Mouse (Mus musculus) MEL (cell line): ENCODE data around the gene Magi3. TPM values are rescaled to one million over a fixed set of nuclear protein-coding genes. Genes with fewer than 3 reads are reported as not detected.
A peak's percentile ranks its signal among the peaks of the same experiment; 100 is the strongest.

ENCODE experiments used
- DNase-seq: peaks from one replicate; pipeline ENCODE4 v3.0.0; 2011; ENCODE audit warnings: low read depth, low spot score
- H3K27ac ChIP-seq: 2 replicates; pipeline ENCODE4 v1.5.1; 2012; ENCODE audit warnings: low read depth, mild to moderate bottlenecking, control low read depth, low read length, moderate library complexity; ENCODE audit not compliant: control insufficient read depth
- H3K27me3 ChIP-seq, 2 experiments: fragments of 150-350 bp in 1 of 2; sonication (generic) in 1 of 2; 2 replicates each; pipeline ENCODE4 v1.6.1; 2012; ENCODE audit warnings: low read length in 2 of 2, mild to moderate bottlenecking in 2 of 2, improper control_type of control experiment in 1 of 2, moderate library complexity in 1 of 2; ENCODE audit not compliant: insufficient read depth in 2 of 2, control insufficient read depth in 1 of 2
- H3K36me3 ChIP-seq, 2 experiments: 2 replicates each; pipeline ENCODE4 v1.6.1; 2012 to 2014; ENCODE audit warnings: low read length in 2 of 2, improper control_type of control experiment in 1 of 2, inconsistent platforms in 1 of 2, mild to moderate bottlenecking in 1 of 2; ENCODE audit not compliant: insufficient read depth in 2 of 2, control insufficient read depth in 1 of 2
- H3K4me1 ChIP-seq, 2 experiments: fragments of 150-350 bp in 1 of 2; sonication (generic) in 1 of 2; 2 replicates each; pipeline ENCODE4 v1.6.1; 2012; ENCODE audit warnings: low read length in 2 of 2, improper control_type of control experiment in 1 of 2, mild to moderate bottlenecking in 1 of 2; ENCODE audit not compliant: insufficient read depth in 2 of 2, control insufficient read depth in 1 of 2
- H3K4me3 ChIP-seq, 2 experiments: fragments of 150-350 bp in 1 of 2; sonication (generic) in 1 of 2; 2 replicates each; pipeline ENCODE4 v1.5.1; 2012; ENCODE audit warnings: low read depth in 2 of 2, low read length in 2 of 2, mild to moderate bottlenecking in 2 of 2, moderate library complexity in 2 of 2, control low read depth in 1 of 2, improper control_type of control experiment in 1 of 2; ENCODE audit not compliant: control insufficient read depth in 1 of 2, insufficient read depth in 1 of 2
- H3K79me2 ChIP-seq: 2 replicates; pipeline ENCODE4 v1.6.1; 2012; ENCODE audit warnings: mild to moderate bottlenecking, low read length, moderate library complexity; ENCODE audit not compliant: control insufficient read depth, poor library complexity, insufficient read depth
- H3K9ac ChIP-seq: 2 replicates; pipeline ENCODE4 v1.6.1; 2012; ENCODE audit warnings: low read depth, mild to moderate bottlenecking, control low read depth, low read length, moderate library complexity; ENCODE audit not compliant: control insufficient read depth, poor library complexity, severe bottlenecking
- H3K9me3 ChIP-seq: fragments of 150-350 bp; sonication (generic); replicated peaks from 2 replicates; pipeline ENCODE4 v1.6.1; 2012; ENCODE audit warnings: mild to moderate bottlenecking, low read length, improper control_type of control experiment, moderate library complexity; ENCODE audit not compliant: insufficient read depth
- BHLHE40 ChIP-seq: IDR thresholded peaks from 2 replicates; pipeline ENCODE4 v1.6.1; 2012; ENCODE audit warnings: low read depth, mild to moderate bottlenecking, inconsistent platforms, low read length, improper control_type of control experiment, borderline replicate concordance
- CHD2 ChIP-seq: IDR thresholded peaks from 2 replicates; pipeline ENCODE4 v1.6.1; 2011; ENCODE audit warnings: low read length, improper control_type of control experiment
- CTCF ChIP-seq, 3 experiments: IDR thresholded peaks in 2 of 3; conservative IDR thresholded peaks in 1 of 3; 2 replicates each; pipeline ENCODE4 v1.5.1; 2011 to 2012; ENCODE audit warnings: low read length in 3 of 3, low read depth in 2 of 3, mild to moderate bottlenecking in 2 of 3, improper control_type of control experiment in 1 of 3, inconsistent platforms in 1 of 3, mixed read lengths in 1 of 3, moderate library complexity in 1 of 3; ENCODE audit not compliant: control insufficient read depth in 1 of 3, insufficient read depth in 1 of 3, poor library complexity in 1 of 3, severe bottlenecking in 1 of 3
- E2F4 ChIP-seq: IDR thresholded peaks from 2 replicates; pipeline ENCODE4 v1.6.1; 2011; ENCODE audit warnings: low read depth, low read length, improper control_type of control experiment, borderline replicate concordance
- ELF1 ChIP-seq: IDR thresholded peaks from 2 replicates; pipeline ENCODE4 v1.6.1; 2014; ENCODE audit warnings: low read depth, mild to moderate bottlenecking, inconsistent platforms, low read length, improper control_type of control experiment, moderate library complexity
- ETS1 ChIP-seq: IDR thresholded peaks from 2 replicates; pipeline ENCODE4 v1.6.1; 2012; ENCODE audit warnings: low read depth, mild to moderate bottlenecking, inconsistent platforms, low read length, improper control_type of control experiment, moderate library complexity
- JUND ChIP-seq: IDR thresholded peaks from 2 replicates; pipeline ENCODE4 v1.6.1; 2011; ENCODE audit warnings: low read depth, mild to moderate bottlenecking, improper control_type of control experiment, low read length
- KAT2A ChIP-seq: conservative IDR thresholded peaks from 2 replicates; pipeline ENCODE4 v1.6.1; 2012; ENCODE audit warnings: low read depth, low read length, improper control_type of control experiment, inconsistent platforms
- MAFK ChIP-seq: IDR thresholded peaks from 2 replicates; pipeline ENCODE4 v1.6.1; 2011; ENCODE audit warnings: low read depth, mild to moderate bottlenecking, low read length, improper control_type of control experiment, borderline replicate concordance
- MAX ChIP-seq: IDR thresholded peaks from 2 replicates; pipeline ENCODE4 v1.6.1; 2011; ENCODE audit warnings: low read length, improper control_type of control experiment
- MAZ ChIP-seq: IDR thresholded peaks from 2 replicates; pipeline ENCODE4 v1.6.1; 2012; ENCODE audit warnings: low read depth, mild to moderate bottlenecking, inconsistent platforms, low read length, improper control_type of control experiment
- MEF2A ChIP-seq: IDR thresholded peaks from 2 replicates; pipeline ENCODE4 v1.6.1; 2014; ENCODE audit warnings: low read depth, mild to moderate bottlenecking, inconsistent platforms, low read length, improper control_type of control experiment; ENCODE audit not compliant: poor library complexity, insufficient replicate concordance, severe bottlenecking; ENCODE audit errors: extremely low read depth
- MXI1 ChIP-seq: IDR thresholded peaks from 2 replicates; pipeline ENCODE4 v1.6.1; 2011; ENCODE audit warnings: mild to moderate bottlenecking, low read depth, low read length, improper control_type of control experiment
- NELFE ChIP-seq: IDR thresholded peaks from 2 replicates; pipeline ENCODE4 v1.6.1; 2011; ENCODE audit warnings: low read depth, low read length, improper control_type of control experiment
- POLR2AphosphoS5 ChIP-seq: IDR thresholded peaks from 2 replicates; pipeline ENCODE4 v1.6.1; 2012; ENCODE audit warnings: low read depth, borderline replicate concordance, mild to moderate bottlenecking, inconsistent platforms, low read length, moderate library complexity, mixed read lengths
- RAD21 ChIP-seq: IDR thresholded peaks from 2 replicates; pipeline ENCODE4 v1.6.1; 2011; ENCODE audit warnings: mild to moderate bottlenecking, low read depth, low read length, improper control_type of control experiment
- RCOR1 ChIP-seq: IDR thresholded peaks from 2 replicates; pipeline ENCODE4 v1.6.1; 2012; ENCODE audit warnings: low read depth, mild to moderate bottlenecking, inconsistent platforms, low read length, improper control_type of control experiment
- SIN3A ChIP-seq: IDR thresholded peaks from 2 replicates; pipeline ENCODE4 v1.6.1; 2012; ENCODE audit warnings: low read length, improper control_type of control experiment, inconsistent platforms
- SMC3 ChIP-seq: IDR thresholded peaks from 2 replicates; pipeline ENCODE4 v1.6.1; 2011; ENCODE audit warnings: low read depth, low read length, improper control_type of control experiment
- TCF12 ChIP-seq: IDR thresholded peaks from 2 replicates; pipeline ENCODE4 v1.6.1; 2014; ENCODE audit warnings: low read depth, mild to moderate bottlenecking, inconsistent platforms, low read length, improper control_type of control experiment, moderate library complexity
- UBTF ChIP-seq: IDR thresholded peaks from 2 replicates; pipeline ENCODE4 v1.6.1; 2012; ENCODE audit warnings: low read depth, mild to moderate bottlenecking, inconsistent platforms, low read length, improper control_type of control experiment, moderate library complexity, borderline replicate concordance; ENCODE audit not compliant: insufficient read depth
- USF2 ChIP-seq, 2 experiments: IDR thresholded peaks; 2 replicates each; pipeline ENCODE4 v1.6.1; 2011 to 2012; ENCODE audit warnings: improper control_type of control experiment in 2 of 2, low read length in 2 of 2, borderline replicate concordance in 1 of 2, inconsistent platforms in 1 of 2, low read depth in 1 of 2, mild to moderate bottlenecking in 1 of 2; ENCODE audit not compliant: insufficient read depth in 1 of 2
- ZC3H11A ChIP-seq: IDR thresholded peaks from 2 replicates; pipeline ENCODE4 v1.6.1; 2012; ENCODE audit warnings: low read depth, mild to moderate bottlenecking, inconsistent platforms, low read length, improper control_type of control experiment
- ZMIZ1 ChIP-seq: IDR thresholded peaks from 2 replicates; pipeline ENCODE4 v1.6.1; 2012; ENCODE audit warnings: low read depth, mild to moderate bottlenecking, inconsistent platforms, low read length, improper control_type of control experiment, moderate library complexity
- polyA plus RNA-seq, 2 experiments: library from polyadenylated mRNA; stranded (reverse) in 1 of 2; unstranded in 1 of 2; fragments of >175 nt in 1 of 2; fragments of >200 nt in 1 of 2; gene quantifications; 2 replicates each; pipeline versions ENCODE4 v1.2.1 to v1.2.4; 2012; ENCODE audit warnings: low replicate concordance in 2 of 2, low read depth in 1 of 2; ENCODE audit not compliant: insufficient read length in 2 of 2, insufficient read depth in 1 of 2, missing spikeins in 1 of 2
- total RNA-seq: library from RNA; depleted of rRNA; stranded (reverse); fragments of 300-350 nt; gene quantifications from 2 replicates; pipeline ENCODE4 v1.2.3, GENCODE M21; 2012

Magi3 gene
- total and polyA plus RNA-seq, 3 experiments: 0.04 to 0.18 TPM; not detected in 1

- DNase-seq: no peak
- no peak overlapping the region for H3K27ac ChIP-seq
- TF ChIP-seq SIN3A (no peak), MAFK (0 out of 2 replicates have a peak, but pooled peaks have one; percentile 38)
- no peak overlapping the region for H3K9ac ChIP-seq
- H3K9me3 ChIP-seq: no peaks in the 10 kb centered on the region
- no peak overlapping the region for H3K4me3 ChIP-seq
- H3K36me3 ChIP-seq: peaks cover 0 to 10% of the 10 kb centered on the region in 2 experiments; a peak in 2 of 4 replicates
- H3K79me2 ChIP-seq: no peaks in the 10 kb centered on the region
- no peaks in the 10 kb centered on the region for H3K4me1 ChIP-seq
- H3K27me3 ChIP-seq: no peaks in the 10 kb centered on the region
Observed at GRCm38 (mm10) chr3:103987831-103988432, 232.2 kb downstream of the Magi3 start.

- no peak for TF ChIP-seq ZMIZ1
- no peak for TF ChIP-seq POLR2AphosphoS5
- TF ChIP-seq MXI1: no peak
- no peak for TF ChIP-seq USF2 (IDR thresholded peaks at IDR 0.05; ENCODE audit: borderline replicate concordance in 1 of 2, insufficient read depth in 1 of 2, low read depth in 1 of 2, low read length in 2 of 2)
- no peak for TF ChIP-seq E2F4
- TF ChIP-seq ZC3H11A: no peak
- TF ChIP-seq TCF12: no peak
- TF ChIP-seq MAX: no peak
- TF ChIP-seq BHLHE40: no peak
- no peak for TF ChIP-seq RAD21
- no peak for TF ChIP-seq CTCF (IDR thresholded peaks at IDR 0.05 in 2 of 3, conservative IDR thresholded peaks at IDR 0.05 in 1 of 3; ENCODE audit: control insufficient read depth in 1 of 3, insufficient read depth in 1 of 3, low read depth in 2 of 3, low read length in 3 of 3, poor library complexity in 1 of 3, severe bottlenecking in 1 of 3)
- no peak for TF ChIP-seq CHD2
- TF ChIP-seq RCOR1: no peak
- no peak for TF ChIP-seq SIN3A
- H3K36me3 ChIP-seq: peaks cover 0 to 12% of the 10 kb centered on the region in 2 experiments; a peak in 2 of 4 replicates
- H3K4me3 ChIP-seq: no peak overlapping the region
- no peak for DNase-seq
- no peak overlapping the region for H3K27ac ChIP-seq
- no peaks in the 10 kb centered on the region for H3K9me3 ChIP-seq
- no peaks in the 10 kb centered on the region for H3K79me2 ChIP-seq
- no peak overlapping the region for H3K9ac ChIP-seq
- H3K27me3 ChIP-seq: no peaks in the 10 kb centered on the region
- H3K4me1 ChIP-seq: no peaks in the 10 kb centered on the region
Observed at GRCm38 (mm10) chr3:103985194-103985593, 235.0 kb downstream of the Magi3 start.

- Histone ChIP-seq H3K27me3 (no peaks in the 10 kb centered on the region), H3K9me3 (no peaks in the 10 kb centered on the region), H3K36me3 (peaks cover 0 to 10% of the 10 kb centered on the region in 2 experiments; a peak in 2 of 4 replicates), H3K4me1 (no peaks in the 10 kb centered on the region), H3K79me2 (no peaks in the 10 kb centered on the region), H3K9ac (no peak overlapping the region), H3K27ac (no peak overlapping the region), H3K4me3 (no peak overlapping the region)
- DNase-seq: no peak
- TF ChIP-seq KAT2A: no peak
- no peak for TF ChIP-seq MAZ
- no peak for TF ChIP-seq JUND
- no peak for TF ChIP-seq MEF2A
- TF ChIP-seq BHLHE40: no peak
- no peak for TF ChIP-seq NELFE
- no peak for TF ChIP-seq USF2 (IDR thresholded peaks at IDR 0.05; ENCODE audit: borderline replicate concordance in 1 of 2, insufficient read depth in 1 of 2, low read depth in 1 of 2, low read length in 2 of 2)
- no peak for TF ChIP-seq ELF1
- TF ChIP-seq SMC3: no peak
- no peak for TF ChIP-seq ETS1
- no peak for TF ChIP-seq UBTF
- TF ChIP-seq CHD2: no peak
- TF ChIP-seq SIN3A: no peak
Observed at GRCm38 (mm10) chr3:103984556-103984955, 235.6 kb downstream of the Magi3 start.
